Mouse (Mus musculus) intestine, embryonic 16.5 days (tissue): ENCODE results near the gene Acan. TPM values are rescaled to one million over a fixed set of nuclear protein-coding genes. Genes with fewer than 3 reads are reported as not detected.

Experiments
- ATAC-seq: fragments of 200-750 bp; cut with Nextera tagmentation; 2 replicates; pipeline ENCODE4 v1.8.0; 2017; ENCODE audit warnings: moderate TSS enrichment, moderate library complexity
- H3K27ac ChIP-seq: fragments of 300-500 bp; sonication (generic); 2 replicates; pipeline ENCODE4 v1.5.1; 2014; ENCODE audit warnings: mild to moderate bottlenecking, low read length
- H3K27me3 ChIP-seq: fragments of 300-500 bp; sonication (generic); replicated peaks from 2 replicates; pipeline ENCODE4 v1.6.1; 2014; ENCODE audit warnings: low read length, control low read depth, mixed read lengths; ENCODE audit not compliant: control insufficient read depth, insufficient read depth
- H3K36me3 ChIP-seq: fragments of 300-500 bp; sonication (generic); 2 replicates; pipeline ENCODE4 v1.6.1; 2014; ENCODE audit warnings: low read length, control low read depth; ENCODE audit not compliant: control insufficient read depth, insufficient read depth
- H3K4me1 ChIP-seq: fragments of 300-500 bp; sonication (generic); 2 replicates; pipeline ENCODE4 v1.6.1; 2014; ENCODE audit warnings: low read length, control low read depth, mixed read lengths; ENCODE audit not compliant: control insufficient read depth, insufficient read depth
- H3K4me2 ChIP-seq: fragments of 300-500 bp; sonication (generic); 2 replicates; pipeline ENCODE4 v1.6.1; 2014; ENCODE audit warnings: low read depth, low read length, control low read depth
- H3K4me3 ChIP-seq: fragments of 300-500 bp; sonication (generic); 2 replicates; pipeline ENCODE4 v1.5.1; 2014; ENCODE audit warnings: mild to moderate bottlenecking, low read length
- H3K9ac ChIP-seq: fragments of 300-500 bp; sonication (generic); 2 replicates; pipeline ENCODE4 v1.6.1; 2014; ENCODE audit warnings: low read depth, low read length
- H3K9me3 ChIP-seq: fragments of 300-500 bp; sonication (generic); 2 replicates; pipeline ENCODE4 v1.6.1; 2016; ENCODE audit warnings: low read length, control low read depth; ENCODE audit not compliant: control insufficient read depth
- WGBS: fragments of 180-500 bp; shearing (Covaris S2); extraction: QIAGEN DNeasy Blood & Tissue Kit; methylation state at CpG from one replicate; pipeline ENCODE4 v1.1.7; 2014; 5-methylcytosine and 5-hydroxymethylcytosine counted together
- polyA plus RNA-seq: library from polyadenylated mRNA; unstranded; fragments of >200 nt; fragmentation: Nextera tagmentation; extraction: Ambion mirVana; gene quantifications from 2 replicates; pipeline ENCODE4 v1.2.1, GENCODE M21; 2015

Gene Acan
- polyA plus RNA-seq = 0.15 and 0.28 TPM in 2 replicates

DNA sequence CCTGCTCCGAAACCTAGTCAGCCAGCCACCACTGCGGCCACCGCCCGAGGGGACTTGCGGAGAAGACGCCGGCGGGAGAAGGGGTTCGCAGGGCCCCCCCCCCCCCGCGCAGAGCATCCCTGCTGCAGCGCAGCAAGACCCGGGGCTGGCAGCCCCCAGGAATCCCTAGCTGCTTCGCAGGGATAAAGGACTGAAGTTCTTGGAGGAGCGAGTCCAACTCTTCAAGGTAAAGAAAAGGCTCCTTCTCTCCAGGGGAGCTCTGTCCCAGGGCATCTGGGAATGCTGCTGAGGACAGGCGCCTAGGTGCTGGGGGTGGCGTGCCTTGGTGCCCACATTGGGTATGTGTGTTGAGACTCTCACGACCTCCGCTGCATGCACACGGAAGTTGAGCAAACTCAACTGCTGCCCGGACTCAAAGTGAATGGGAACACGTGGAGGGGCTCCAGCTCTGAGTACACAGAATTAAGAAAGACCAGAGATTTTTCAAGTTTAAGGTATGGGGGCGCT lies at the start of gene Acan:
TSS of gene Acan (plus strand) at position 101 of the 507 bp plus-strand sequence.
- Histone ChIP-seq H3K4me2 (peak within 1 kb of the TSS; percentile 73), H3K4me3 (peak within 1 kb of the TSS; percentile 44), H3K9ac (peak within 1 kb of the TSS; percentile 33), H3K9me3 (no peaks in the 10 kb centered on the region), H3K27ac (no peak within 1 kb of the TSS), H3K4me1 (peaks cover 10% of the 10 kb centered on the region), H3K36me3 (no peaks in the 10 kb centered on the region), H3K27me3 (peaks cover 46% of the 10 kb centered on the region)
- no peak for ATAC-seq
- WGBS = 1% methylated on average over 23 of the region's 23 CpGs

DNA sequence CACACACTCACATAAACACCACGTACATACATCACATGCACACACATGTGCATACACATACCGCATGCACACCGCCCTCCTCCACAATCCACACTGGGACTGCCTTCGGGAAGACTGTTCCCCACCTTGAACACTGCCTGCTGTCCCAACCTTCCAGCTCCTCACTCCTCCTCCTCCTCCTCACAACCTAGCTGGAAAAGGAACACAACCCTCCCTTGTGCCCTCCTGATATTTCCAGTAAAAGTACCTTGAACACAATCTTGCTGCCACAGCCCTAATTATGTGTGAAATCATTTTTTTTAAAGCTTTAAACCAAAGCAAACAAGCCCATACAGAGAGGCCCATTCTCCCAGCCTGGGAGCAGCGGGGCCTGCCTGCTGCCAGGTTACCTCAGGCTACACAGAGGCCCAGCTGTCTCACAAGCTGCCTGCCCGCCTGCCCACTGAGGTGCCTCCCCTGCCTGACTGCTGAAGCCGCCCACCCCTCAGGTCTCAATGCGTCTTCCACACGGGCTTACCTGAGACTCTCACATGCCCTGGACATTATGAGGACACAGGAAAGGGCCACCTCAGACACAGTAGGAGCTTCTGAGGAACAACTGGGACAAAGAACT lies 31.9 kb upstream of the Acan start:
- Histone ChIP-seq H3K9ac (no peak overlapping the region), H3K4me3 (no peak overlapping the region), H3K9me3 (no peaks in the 10 kb centered on the region), H3K4me1 (no peaks in the 10 kb centered on the region), H3K36me3 (no peaks in the 10 kb centered on the region), H3K27ac (no peak overlapping the region), H3K4me2 (no peak overlapping the region), H3K27me3 (no peaks in the 10 kb centered on the region)
- WGBS = 65% methylated on average over 9 of the region's 9 CpGs
- peak; percentile 46; the same call in 1 of the 2 replicates for ATAC-seq

GRCm38 (mm10) chr7:79029138-79029537 lies 24.1 kb upstream of the Acan start:
- peak; percentile 68 for ATAC-seq
- H3K9me3 ChIP-seq = no peaks in the 10 kb centered on the region
- no peak overlapping the region for H3K4me2 ChIP-seq
- WGBS = 62% methylated on average over 3 of the region's 3 CpGs
- no peaks in the 10 kb centered on the region for H3K36me3 ChIP-seq
- no peak overlapping the region for H3K9ac ChIP-seq
- H3K4me1 ChIP-seq = no peaks in the 10 kb centered on the region
- no peak overlapping the region for H3K27ac ChIP-seq
- no peak overlapping the region for H3K4me3 ChIP-seq
- no peaks in the 10 kb centered on the region for H3K27me3 ChIP-seq

GRCm38 (mm10) chr7:79033745-79034144 lies 19.5 kb upstream of the Acan start:
- Histone ChIP-seq H3K27me3 (no peaks in the 10 kb centered on the region), H3K4me2 (no peak overlapping the region), H3K9me3 (no peaks in the 10 kb centered on the region), H3K4me1 (no peaks in the 10 kb centered on the region), H3K27ac (no peak overlapping the region), H3K9ac (no peak overlapping the region), H3K36me3 (no peaks in the 10 kb centered on the region), H3K4me3 (no peak overlapping the region)
- ATAC-seq = no peak
- 71% methylated on average over 2 of the region's 2 CpGs for WGBS

- Histone ChIP-seq H3K9me3 (no peaks in the 10 kb centered on the region), H3K9ac (no peak overlapping the region), H3K4me3 (no peak overlapping the region), H3K4me1 (no peaks in the 10 kb centered on the region), H3K36me3 (no peaks in the 10 kb centered on the region), H3K27ac (no peak overlapping the region), H3K27me3 (no peaks in the 10 kb centered on the region), H3K4me2 (no peak overlapping the region)
- WGBS = 95% methylated on average over 2 of the region's 2 CpGs
- no peak for ATAC-seq
Observed at GRCm38 (mm10) chr7:79034521-79034920, 18.8 kb upstream of the Acan start.

- H3K4me2 ChIP-seq = no peak overlapping the region
- no peaks in the 10 kb centered on the region for H3K36me3 ChIP-seq
- no peak overlapping the region for H3K4me3 ChIP-seq
- H3K27me3 ChIP-seq = peaks cover 46% of the 10 kb centered on the region
- H3K4me1 ChIP-seq = peaks cover 10% of the 10 kb centered on the region
- H3K27ac ChIP-seq = no peak overlapping the region
- 23% methylated on average over 5 of the region's 5 CpGs for WGBS
- ATAC-seq = no peak
- no peak overlapping the region for H3K9ac ChIP-seq
- H3K9me3 ChIP-seq = no peaks in the 10 kb centered on the region
Observed at GRCm38 (mm10) chr7:79052081-79052480, 1.2 kb upstream of the Acan start.

DNA sequence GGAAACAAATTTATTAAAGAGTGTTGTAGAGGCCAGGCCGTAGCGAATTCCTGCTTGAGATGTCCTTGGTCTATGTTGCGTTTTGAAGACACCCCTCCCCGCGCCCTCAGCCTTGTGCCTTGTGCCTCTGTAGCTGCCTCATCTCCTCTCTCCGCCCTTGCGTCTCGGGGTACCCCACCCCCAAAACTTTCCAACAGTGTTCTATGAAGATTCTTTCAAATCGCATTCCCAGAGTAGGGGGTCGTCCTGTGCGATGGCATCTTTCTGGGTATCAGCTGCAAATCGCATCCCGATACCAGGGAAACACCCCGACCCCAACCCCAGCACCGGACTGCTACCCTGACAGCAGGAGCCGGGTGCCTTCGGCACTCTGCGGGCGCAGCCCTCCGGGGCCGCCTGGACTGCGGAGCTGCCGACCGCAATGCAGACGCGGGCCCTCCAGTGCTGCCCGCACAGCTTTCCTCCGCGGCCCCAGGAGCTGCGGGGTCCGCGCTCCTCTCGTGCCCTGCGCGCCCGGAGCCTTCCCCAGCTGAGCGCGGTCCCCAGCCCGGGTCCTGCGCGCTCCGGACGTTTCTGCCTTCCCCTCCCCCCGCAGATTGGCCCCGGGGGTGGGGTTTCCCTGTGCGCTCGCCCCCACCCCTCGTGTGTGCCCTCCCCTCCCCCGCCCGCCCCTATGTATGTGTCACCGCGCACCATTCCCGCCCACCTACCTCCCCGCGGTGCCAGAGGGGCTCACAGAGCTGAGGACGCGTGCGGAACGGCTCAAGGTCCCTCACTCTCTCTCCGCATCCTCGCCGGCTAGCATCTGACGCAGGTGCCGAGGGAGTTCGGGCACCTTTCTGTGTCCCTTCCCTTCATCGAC lies 531 bp upstream of the Acan start:
- peak overlapping the region; percentile 73 for H3K4me2 ChIP-seq
- no peak for ATAC-seq
- no peaks in the 10 kb centered on the region for H3K9me3 ChIP-seq
- H3K36me3 ChIP-seq = no peaks in the 10 kb centered on the region
- no peak overlapping the region for H3K27ac ChIP-seq
- 1% methylated on average over 64 of the region's 66 CpGs for WGBS
- peaks cover 10% of the 10 kb centered on the region for H3K4me1 ChIP-seq
- peak overlapping the region; percentile 33 for H3K9ac ChIP-seq
- peaks cover 46% of the 10 kb centered on the region for H3K27me3 ChIP-seq
- peak overlapping the region; percentile 44 for H3K4me3 ChIP-seq

DNA sequence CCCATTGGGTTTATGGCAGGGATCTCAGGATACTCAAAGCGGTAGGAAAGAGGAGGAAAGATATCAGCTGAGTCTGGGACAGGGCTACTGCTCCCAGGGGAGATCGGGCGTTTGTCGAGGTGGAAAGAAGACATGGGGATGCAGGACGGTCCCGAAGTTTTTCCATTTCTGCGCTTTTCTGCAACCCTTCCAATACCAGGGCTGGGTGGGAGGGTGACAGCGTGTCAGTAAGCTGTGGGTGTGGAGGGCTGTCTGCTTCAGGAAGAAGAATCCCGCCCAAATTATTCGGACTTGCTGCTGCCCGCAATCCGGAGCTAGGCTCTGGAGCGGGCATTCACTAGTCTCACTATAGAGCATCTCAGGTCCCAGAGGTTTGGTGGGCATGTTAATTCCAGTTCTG lies 828 bp downstream of the Acan start:
- Histone ChIP-seq H3K9me3 (no peaks in the 10 kb centered on the region), H3K36me3 (no peaks in the 10 kb centered on the region), H3K4me1 (peaks cover 10% of the 10 kb centered on the region), H3K27ac (no peak overlapping the region), H3K4me2 (no peak overlapping the region), H3K9ac (no peak overlapping the region), H3K27me3 (peaks cover 46% of the 10 kb centered on the region), H3K4me3 (no peak overlapping the region)
- 16% methylated on average over 13 of the region's 13 CpGs for WGBS
- no peak for ATAC-seq

DNA sequence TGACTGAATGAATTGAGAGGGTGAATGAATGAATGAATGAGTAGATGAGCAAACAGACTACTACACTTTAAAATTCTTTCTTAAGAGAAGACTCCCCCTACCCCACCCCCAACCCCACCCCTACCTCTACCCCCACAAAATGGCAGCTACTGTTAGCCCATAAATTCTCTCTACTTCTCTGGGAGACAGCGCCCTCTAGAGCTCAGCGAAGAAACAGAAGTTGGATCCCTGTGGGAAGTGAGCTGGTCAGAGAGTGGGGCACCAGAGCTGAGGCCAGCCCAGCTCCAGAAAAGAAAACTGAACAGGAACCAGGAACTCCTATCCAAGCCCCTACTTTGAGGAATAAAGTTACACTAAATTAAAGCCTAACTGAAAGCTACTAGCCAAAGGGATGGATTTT lies 5.3 kb downstream of the Acan start:
- ATAC-seq = no peak
- 6% methylated on average over 2 of the region's 2 CpGs for WGBS
- H3K9me3 ChIP-seq = peaks cover 4% of the 10 kb centered on the region; the same call in 1 of the 2 replicates
- H3K9ac ChIP-seq = no peak overlapping the region
- no peak overlapping the region for H3K4me2 ChIP-seq
- peaks cover 20% of the 10 kb centered on the region for H3K27me3 ChIP-seq
- H3K36me3 ChIP-seq = no peaks in the 10 kb centered on the region
- H3K4me3 ChIP-seq = no peak overlapping the region
- no peaks in the 10 kb centered on the region for H3K4me1 ChIP-seq
- H3K27ac ChIP-seq = no peak overlapping the region
